Mouse (Mus musculus) G1E (cell line): ENCODE data around the gene Sparc. TPM values are rescaled to one million over a fixed set of nuclear protein-coding genes. Genes with fewer than 3 reads are reported as not detected.
"Not testable (repeated sequence)": the region's sequence is repeated elsewhere in the genome, so short reads cannot be mapped to it uniquely, and the experiment has no call there.

ENCODE experiments used
- ATAC-seq: 2 replicates; pipeline ENCODE4 v1.8.0; 2016; ENCODE audit warnings: mild to moderate bottlenecking; ENCODE audit not compliant: insufficient number of reproducible peaks, poor library complexity, low FRiP score, severe bottlenecking; ENCODE audit errors: extremely low read depth
- DNase-seq: peaks from one replicate; pipeline ENCODE4 v3.0.0; 2012; ENCODE audit warnings: low spot score
- H3K27me3 ChIP-seq: 2 replicates; pipeline ENCODE4 v1.6.1; 2012; ENCODE audit warnings: mild to moderate bottlenecking, low read length, inconsistent platforms; ENCODE audit not compliant: insufficient read depth
- H3K36me3 ChIP-seq: replicated peaks from 2 replicates; pipeline ENCODE3; 2012; ENCODE audit warnings: mild to moderate bottlenecking, inconsistent platforms
- H3K4me1 ChIP-seq: 2 replicates; pipeline ENCODE4 v1.6.1; 2012; ENCODE audit warnings: low read depth, low read length, inconsistent platforms, mixed read lengths; ENCODE audit not compliant: insufficient read depth
- H3K4me3 ChIP-seq: 2 replicates; pipeline ENCODE4 v1.5.1; 2012; ENCODE audit warnings: low read depth, mild to moderate bottlenecking, inconsistent platforms, low read length, moderate library complexity, mixed read lengths
- H3K9me3 ChIP-seq: replicated peaks from 2 replicates; pipeline ENCODE4 v1.6.1; 2012; ENCODE audit warnings: inconsistent platforms
- CTCF ChIP-seq: IDR thresholded peaks from 2 replicates; pipeline ENCODE4 v1.5.1; 2012; ENCODE audit warnings: low read depth, low read length, inconsistent platforms, mixed read lengths
- GATA1 ChIP-seq: IDR thresholded peaks from 2 replicates; pipeline ENCODE4 v1.6.1; 2012; ENCODE audit warnings: borderline replicate concordance, low read length, inconsistent platforms, mixed read lengths
- GATA2 ChIP-seq: IDR thresholded peaks from 2 replicates; pipeline ENCODE4 v1.6.1; 2012; ENCODE audit warnings: low read depth, low read length, inconsistent platforms, borderline replicate concordance
- POLR2AphosphoS5 ChIP-seq: IDR thresholded peaks from 2 replicates; pipeline ENCODE4 v1.6.1; 2012; ENCODE audit warnings: low read depth, low read length, inconsistent platforms; ENCODE audit not compliant: insufficient replicate concordance
- TAL1 ChIP-seq: conservative IDR thresholded peaks from 2 replicates; pipeline ENCODE4 v1.6.1; 2012; ENCODE audit warnings: low read depth, low read length, inconsistent platforms, mixed read lengths
- polyA plus RNA-seq: library from polyadenylated mRNA; stranded (reverse); fragments of >175 nt; gene quantifications from 2 replicates; pipeline ENCODE4 v1.2.3, GENCODE M21; 2012
- total RNA-seq, 2 experiments: library from RNA; stranded (forward) in 1 of 2; stranded (reverse) in 1 of 2; fragments of 200-1000 nt in 1 of 2; fragments of >200 nt in 1 of 2; fragmentation: Nextera tagmentation in 1 of 2; gene quantifications; 2 replicates each; pipeline ENCODE4 v1.2.3; 2014 to 2017

The Sparc gene
- total and polyA plus RNA-seq, 3 experiments = 0.82 TPM; not detected in 2

GRCm38 (mm10) chr11:55416609-55417265 is 6.2 kb downstream of the Sparc start:
- TF ChIP-seq GATA2 (no peak), GATA1 (no peak), POLR2AphosphoS5 (no peak), CTCF (no peak), TAL1 (no peak)
- no peaks in the 10 kb centered on the region for H3K4me1 ChIP-seq
- H3K9me3 ChIP-seq = no peaks in the 10 kb centered on the region
- H3K27me3 ChIP-seq = peaks cover 49% of the 10 kb centered on the region
- no peaks in the 10 kb centered on the region for H3K36me3 ChIP-seq
- H3K4me3 ChIP-seq = no peak overlapping the region
- no peak for ATAC-seq
- no peak for DNase-seq

- peaks cover 42% of the 10 kb centered on the region for H3K27me3 ChIP-seq
- not testable (repeated sequence) for H3K9me3 ChIP-seq, ATAC-seq, H3K36me3 ChIP-seq, DNase-seq, H3K4me1 ChIP-seq, H3K4me3 ChIP-seq
Measured at GRCm38 (mm10) chr11:55415731-55416130, 7.3 kb downstream of the Sparc start.

- H3K36me3 ChIP-seq = no peaks in the 10 kb centered on the region
- no peak for ATAC-seq
Measured at GRCm38 (mm10) chr11:55415036-55415704, 7.8 kb downstream of the Sparc start.

GRCm38 (mm10) chr11:55414314-55414713 is 8.7 kb downstream of the Sparc start:
- H3K4me1 ChIP-seq = no peaks in the 10 kb centered on the region
- H3K36me3 ChIP-seq = no peaks in the 10 kb centered on the region
- H3K9me3 ChIP-seq = no peaks in the 10 kb centered on the region
- TF ChIP-seq GATA1 = no peak
- TF ChIP-seq TAL1 = no peak
- no peak for TF ChIP-seq POLR2AphosphoS5
- TF ChIP-seq CTCF = no peak
- no peak for TF ChIP-seq GATA2
- no peak for DNase-seq
- no peak for ATAC-seq
- peaks cover 32% of the 10 kb centered on the region for H3K27me3 ChIP-seq
- H3K4me3 ChIP-seq = no peak overlapping the region

More at GRCm38 (mm10) chr11:55415036-55415704, 7.8 kb downstream of the Sparc start:
- Histone ChIP-seq H3K27me3 (peaks cover 40% of the 10 kb centered on the region), H3K4me3 (no peak overlapping the region), H3K9me3 (no peaks in the 10 kb centered on the region), H3K4me1 (no peaks in the 10 kb centered on the region)
- no peak for DNase-seq
- TF ChIP-seq TAL1 = no peak
- no peak for TF ChIP-seq GATA1
- no peak for TF ChIP-seq POLR2AphosphoS5
- TF ChIP-seq CTCF = no peak
- TF ChIP-seq GATA2 = no peak

GRCm38 (mm10) chr11:55413416-55413796 is 9.6 kb downstream of the Sparc start:
- Histone ChIP-seq H3K4me3 (no peak overlapping the region), H3K9me3 (no peaks in the 10 kb centered on the region), H3K4me1 (no peaks in the 10 kb centered on the region), H3K27me3 (peaks cover 22% of the 10 kb centered on the region), H3K36me3 (no peaks in the 10 kb centered on the region)
- DNase-seq (no peak), ATAC-seq (no peak)
- TF ChIP-seq POLR2AphosphoS5 (no peak), GATA2 (no peak), CTCF (no peak), TAL1 (no peak), GATA1 (no peak)

GRCm38 (mm10) chr11:55412680-55413415 is 10.1 kb downstream of the Sparc start:
- no peaks in the 10 kb centered on the region for H3K36me3 ChIP-seq
- no peak for TF ChIP-seq CTCF
- TF ChIP-seq TAL1 = no peak
- no peak for TF ChIP-seq POLR2AphosphoS5
- no peak for TF ChIP-seq GATA2
- TF ChIP-seq GATA1 = no peak
- no peak for ATAC-seq
- H3K4me1 ChIP-seq = no peaks in the 10 kb centered on the region
- H3K4me3 ChIP-seq = no peak overlapping the region
- H3K27me3 ChIP-seq = peaks cover 17% of the 10 kb centered on the region
- no peak for DNase-seq
- H3K9me3 ChIP-seq = no peaks in the 10 kb centered on the region

- Histone ChIP-seq H3K4me3 (no peak overlapping the region), H3K27me3 (peaks cover 12% of the 10 kb centered on the region), H3K9me3 (no peaks in the 10 kb centered on the region), H3K4me1 (no peaks in the 10 kb centered on the region), H3K36me3 (no peaks in the 10 kb centered on the region)
- TF ChIP-seq POLR2AphosphoS5 = no peak
- TF ChIP-seq GATA1 = no peak
- TF ChIP-seq TAL1 = no peak
- no peak for TF ChIP-seq CTCF
- TF ChIP-seq GATA2 = no peak
- ATAC-seq = no peak
- no peak for DNase-seq
Measured at GRCm38 (mm10) chr11:55412034-55412433, 10.9 kb downstream of the Sparc start.
